Mouse (Mus musculus): Measurements from ENCODE around the gene Lmln.

GRCm38 (mm10) chr16:33159363-33159762, 97.0 kb downstream of the Lmln start:
- no peak for TF ChIP-seq POLR2A (IDR thresholded peaks at IDR 0.05; ENCODE audit: borderline replicate concordance, control insufficient read depth, low read depth, low read length)
- TF ChIP-seq CTCF (IDR thresholded peaks at IDR 0.05; ENCODE audit: control insufficient read depth, insufficient read depth, low read length), result no peak

Measured in bone marrow, adult 2 months (tissue).